Mouse (Mus musculus): Measurements from ENCODE around the gene Wdr35. TPM values are rescaled to one million over a fixed set of nuclear protein-coding genes. Genes with fewer than 3 reads are reported as not detected.

The Wdr35 gene
- polyA plus RNA-seq, 1 experiment from 2014 or later: 25.3 TPM

DNA sequence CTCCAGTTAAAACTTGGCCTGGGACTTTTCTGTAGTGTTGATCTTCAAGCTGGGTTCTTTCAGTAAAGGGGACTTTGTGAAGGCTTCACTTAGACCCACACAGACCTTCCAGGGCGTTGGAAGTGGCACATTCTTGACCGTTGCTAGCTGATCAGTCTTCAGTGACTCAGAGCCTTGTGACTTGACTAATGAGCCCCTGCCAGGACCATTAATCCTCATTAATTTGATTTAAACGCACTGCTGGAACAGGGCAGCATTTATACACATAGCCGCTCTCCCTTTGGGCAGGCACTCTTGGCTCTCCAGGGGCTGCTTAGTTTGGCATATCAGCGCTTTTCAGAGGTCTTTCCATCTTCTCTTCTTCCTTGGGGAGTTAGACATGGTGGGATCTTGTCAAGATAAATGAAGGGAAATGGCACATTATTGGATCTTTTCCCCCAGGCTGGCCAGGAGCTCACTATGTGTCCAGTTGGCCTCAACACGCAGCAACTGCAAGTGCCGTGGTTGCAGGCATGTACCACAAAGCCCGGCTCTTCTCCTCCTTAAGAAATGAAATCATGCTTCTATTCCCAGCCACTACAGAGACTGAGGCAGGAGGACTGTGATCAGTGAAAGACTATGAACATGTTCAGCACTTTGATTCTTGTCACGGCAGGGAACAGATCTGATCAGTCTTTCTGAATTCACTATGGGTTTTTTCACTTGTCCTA is 11.9 kb upstream of the Wdr35 start:
- Histone ChIP-seq H3K4me3 (ENCODE audit: low read depth, low read length) (no peak overlapping the region), H3K9me3 (replicated peaks; ENCODE audit: control insufficient read depth, low read length) (no peaks in the 10 kb centered on the region), H3K27me3 (ENCODE audit: control insufficient read depth, insufficient read depth, low read length) (no peaks in the 10 kb centered on the region), H3K4me1 (ENCODE audit: control insufficient read depth, insufficient read depth, low read length) (no peaks in the 10 kb centered on the region), H3K9ac (replicated peaks; ENCODE audit: low read length) (no peak overlapping the region), H3K4me2 (ENCODE audit: low read depth, low read length) (no peak overlapping the region), H3K36me3 (replicated peaks; ENCODE audit: control insufficient read depth, insufficient read depth, low read depth, low read length) (no peaks in the 10 kb centered on the region), H3K27ac (replicated peaks; ENCODE audit: low read depth, low read length) (no peak overlapping the region)
- no peak for DNase-seq (ENCODE audit: low spot score)
- ATAC-seq (replicated peaks; ENCODE audit: insufficient number of reproducible peaks, low FRiP score, low TSS enrichment, low read depth): no peak
- WGBS: 72% methylated on average over 9 of the region's 9 CpGs

DNA sequence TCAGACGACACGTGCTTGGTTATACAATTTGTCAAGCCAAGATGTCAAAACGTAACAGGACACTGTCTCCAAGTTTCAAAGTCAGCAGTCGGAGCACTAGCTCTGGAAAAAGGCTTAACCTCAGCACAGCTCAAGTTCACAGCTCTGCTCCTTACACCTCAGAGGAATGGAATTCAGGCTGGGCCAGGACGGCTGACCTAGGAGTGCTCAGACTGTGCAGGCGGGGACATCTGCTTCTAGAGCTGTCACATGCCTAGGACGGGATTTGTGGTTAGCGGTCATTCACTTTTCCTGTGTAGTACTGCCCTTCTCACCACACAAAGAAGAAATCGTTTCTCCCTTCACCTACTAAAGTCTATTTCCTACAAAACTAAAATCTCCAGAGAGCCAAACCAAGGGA is 3.9 kb upstream of the Wdr35 start:
- Histone ChIP-seq H3K27ac (replicated peaks; ENCODE audit: low read depth, low read length) (no peak overlapping the region), H3K27me3 (ENCODE audit: control insufficient read depth, insufficient read depth, low read length) (no peaks in the 10 kb centered on the region), H3K4me2 (ENCODE audit: low read depth, low read length) (no peak overlapping the region), H3K36me3 (replicated peaks; ENCODE audit: control insufficient read depth, insufficient read depth, low read depth, low read length) (no peaks in the 10 kb centered on the region), H3K4me3 (ENCODE audit: low read depth, low read length) (no peak overlapping the region), H3K4me1 (ENCODE audit: control insufficient read depth, insufficient read depth, low read length) (no peaks in the 10 kb centered on the region), H3K9me3 (replicated peaks; ENCODE audit: control insufficient read depth, low read length) (no peaks in the 10 kb centered on the region), H3K9ac (replicated peaks; ENCODE audit: low read length) (no peak overlapping the region)
- peak; percentile 65 for DNase-seq (ENCODE audit: low spot score)
- WGBS: 23% methylated on average over 9 of the region's 9 CpGs
- peak; percentile 76; the same call in 1 of the 2 replicates for ATAC-seq (replicated peaks; ENCODE audit: insufficient number of reproducible peaks, low FRiP score, low TSS enrichment, low read depth)

DNA sequence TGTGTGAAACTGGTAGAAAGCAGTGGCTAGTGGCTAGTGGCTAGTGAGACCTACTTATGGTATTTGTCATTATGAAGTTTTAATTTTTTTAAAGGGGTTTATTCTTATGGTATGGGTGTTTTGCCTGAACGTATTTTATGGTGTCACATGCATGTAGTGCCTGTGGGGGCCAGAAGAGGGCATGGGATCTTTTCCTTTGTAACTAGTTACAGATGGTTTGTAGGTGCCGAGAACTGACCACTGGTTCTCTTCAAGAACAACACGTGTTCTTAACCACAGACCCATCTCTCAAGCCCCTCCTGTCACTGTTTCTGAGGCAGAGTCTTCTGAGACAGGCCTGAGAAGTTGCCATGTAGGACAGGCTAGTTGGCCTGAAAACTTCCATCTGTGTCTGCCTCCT is 1.4 kb downstream of the Wdr35 start:
- WGBS: 90% methylated on average over 3 of the region's 3 CpGs
- H3K9ac ChIP-seq (replicated peaks; ENCODE audit: low read length): no peak overlapping the region
- no peak overlapping the region for H3K27ac ChIP-seq (replicated peaks; ENCODE audit: low read depth, low read length)
- ATAC-seq (replicated peaks; ENCODE audit: insufficient number of reproducible peaks, low FRiP score, low TSS enrichment, low read depth): no peak
- no peak overlapping the region for H3K4me3 ChIP-seq (ENCODE audit: low read depth, low read length)
- H3K36me3 ChIP-seq (replicated peaks; ENCODE audit: control insufficient read depth, insufficient read depth, low read depth, low read length): no peaks in the 10 kb centered on the region; the same call in 1 of the 2 replicates
- no peak for DNase-seq (ENCODE audit: low spot score)
- no peaks in the 10 kb centered on the region for H3K27me3 ChIP-seq (ENCODE audit: control insufficient read depth, insufficient read depth, low read length)
- no peaks in the 10 kb centered on the region for H3K4me1 ChIP-seq (ENCODE audit: control insufficient read depth, insufficient read depth, low read length)
- H3K4me2 ChIP-seq (ENCODE audit: low read depth, low read length): no peak overlapping the region; the same call in 1 of the 2 replicates
- no peaks in the 10 kb centered on the region for H3K9me3 ChIP-seq (replicated peaks; ENCODE audit: control insufficient read depth, low read length)

DNA sequence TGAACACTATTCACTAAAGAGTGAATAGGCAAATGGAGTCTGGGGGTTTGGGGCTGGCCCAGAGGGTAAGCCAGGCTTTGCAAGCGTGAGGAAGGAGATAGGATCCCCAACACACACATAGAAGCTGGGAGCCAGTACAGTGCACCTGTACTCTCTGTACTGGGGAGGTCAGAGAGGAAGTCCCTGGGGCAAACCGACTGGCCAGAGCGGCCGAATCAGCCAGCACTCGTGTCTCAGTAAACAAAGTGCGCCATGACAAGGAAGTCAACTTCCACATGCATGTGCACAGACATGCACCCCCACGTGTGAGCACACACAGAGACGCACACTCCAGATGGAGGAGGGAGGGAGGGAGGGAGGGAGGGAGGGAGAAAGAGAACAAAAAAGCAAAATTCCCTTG is 19.5 kb downstream of the Wdr35 start:
- H3K27ac ChIP-seq (replicated peaks; ENCODE audit: low read depth, low read length): no peak overlapping the region
- H3K4me2 ChIP-seq (ENCODE audit: low read depth, low read length): no peak overlapping the region
- no peak overlapping the region for H3K9ac ChIP-seq (replicated peaks; ENCODE audit: low read length)
- H3K4me3 ChIP-seq (ENCODE audit: low read depth, low read length): no peak overlapping the region
- ATAC-seq (replicated peaks; ENCODE audit: insufficient number of reproducible peaks, low FRiP score, low TSS enrichment, low read depth) (no peak), DNase-seq (ENCODE audit: low spot score) (no peak)
- no peaks in the 10 kb centered on the region for H3K36me3 ChIP-seq (replicated peaks; ENCODE audit: control insufficient read depth, insufficient read depth, low read depth, low read length)
- no peaks in the 10 kb centered on the region for H3K9me3 ChIP-seq (replicated peaks; ENCODE audit: control insufficient read depth, low read length)
- no peaks in the 10 kb centered on the region for H3K27me3 ChIP-seq (ENCODE audit: control insufficient read depth, insufficient read depth, low read length)
- WGBS: 73% methylated on average over 8 of the region's 8 CpGs
- H3K4me1 ChIP-seq (ENCODE audit: control insufficient read depth, insufficient read depth, low read length): no peaks in the 10 kb centered on the region

DNA sequence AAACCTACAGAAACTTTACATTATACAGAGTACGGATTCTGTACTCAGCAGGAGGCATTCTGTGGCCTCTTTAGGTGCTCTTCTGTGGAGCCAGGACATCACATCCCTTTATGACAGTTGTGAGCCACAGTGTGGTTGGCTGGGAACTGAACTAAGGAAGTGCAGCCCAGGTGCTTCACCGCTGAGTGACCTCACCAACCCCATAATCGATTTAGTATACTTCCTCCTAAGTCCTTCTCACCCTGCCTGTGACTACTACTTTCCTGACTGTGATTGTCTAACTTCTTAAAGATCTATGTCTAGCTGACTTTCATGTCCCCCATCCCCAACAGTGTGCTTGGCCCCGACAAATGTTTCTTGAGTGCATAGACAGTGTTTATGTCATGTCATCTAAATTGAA is 24.6 kb downstream of the Wdr35 start:
- Histone ChIP-seq H3K4me3 (ENCODE audit: low read depth, low read length) (no peak overlapping the region), H3K9ac (replicated peaks; ENCODE audit: low read length) (no peak overlapping the region), H3K9me3 (replicated peaks; ENCODE audit: control insufficient read depth, low read length) (no peaks in the 10 kb centered on the region), H3K27ac (replicated peaks; ENCODE audit: low read depth, low read length) (no peak overlapping the region), H3K4me2 (ENCODE audit: low read depth, low read length) (no peak overlapping the region), H3K27me3 (ENCODE audit: control insufficient read depth, insufficient read depth, low read length) (no peaks in the 10 kb centered on the region), H3K36me3 (replicated peaks; ENCODE audit: control insufficient read depth, insufficient read depth, low read depth, low read length) (no peaks in the 10 kb centered on the region), H3K4me1 (ENCODE audit: control insufficient read depth, insufficient read depth, low read length) (no peaks in the 10 kb centered on the region)
- no peak for DNase-seq (ENCODE audit: low spot score)
- 84% methylated on average over 4 of the region's 4 CpGs for WGBS
- no peak for ATAC-seq (replicated peaks; ENCODE audit: insufficient number of reproducible peaks, low FRiP score, low TSS enrichment, low read depth)

DNA sequence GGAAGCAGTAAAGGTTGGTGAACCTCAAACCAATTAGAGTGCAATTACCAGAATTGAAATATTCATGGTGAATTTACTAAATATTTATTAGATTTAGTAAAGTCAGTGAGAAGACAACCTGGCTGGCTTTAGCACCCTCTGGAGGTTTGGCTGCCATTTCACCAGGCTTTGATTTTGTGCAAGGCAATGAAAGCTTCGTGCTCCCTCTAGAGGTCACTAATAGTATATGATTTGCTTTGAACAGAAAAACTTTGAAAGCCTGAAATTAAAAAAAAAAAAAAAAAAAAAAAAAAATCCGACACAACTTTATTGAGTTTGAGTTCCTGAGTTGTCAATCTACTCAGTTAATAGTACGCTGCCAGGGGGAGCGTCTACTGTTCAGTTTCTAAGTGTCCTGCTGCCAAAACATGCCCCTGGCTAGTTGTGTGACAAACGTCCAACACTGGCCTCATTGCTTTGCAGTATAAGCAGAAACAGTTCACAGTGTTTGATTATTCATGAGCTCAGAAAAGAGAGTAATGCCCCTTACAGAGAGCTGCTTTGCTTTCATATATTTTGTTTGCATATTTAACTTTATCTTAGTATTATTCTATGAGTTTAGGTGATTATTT is 28.5 kb downstream of the Wdr35 start:
- no peaks in the 10 kb centered on the region for H3K4me1 ChIP-seq (ENCODE audit: control insufficient read depth, insufficient read depth, low read length)
- no peaks in the 10 kb centered on the region for H3K27me3 ChIP-seq (ENCODE audit: control insufficient read depth, insufficient read depth, low read length)
- no peaks in the 10 kb centered on the region for H3K36me3 ChIP-seq (replicated peaks; ENCODE audit: control insufficient read depth, insufficient read depth, low read depth, low read length)
- DNase-seq (ENCODE audit: low spot score) (peak; percentile 91), ATAC-seq (replicated peaks; ENCODE audit: insufficient number of reproducible peaks, low FRiP score, low TSS enrichment, low read depth) (no peak)
- 18% methylated on average over 5 of the region's 5 CpGs for WGBS
- H3K9ac ChIP-seq (replicated peaks; ENCODE audit: low read length): no peak overlapping the region
- H3K4me3 ChIP-seq (ENCODE audit: low read depth, low read length): no peak overlapping the region
- H3K4me2 ChIP-seq (ENCODE audit: low read depth, low read length): no peak overlapping the region
- no peak overlapping the region for H3K27ac ChIP-seq (replicated peaks; ENCODE audit: low read depth, low read length)
- no peaks in the 10 kb centered on the region for H3K9me3 ChIP-seq (replicated peaks; ENCODE audit: control insufficient read depth, low read length)

DNA sequence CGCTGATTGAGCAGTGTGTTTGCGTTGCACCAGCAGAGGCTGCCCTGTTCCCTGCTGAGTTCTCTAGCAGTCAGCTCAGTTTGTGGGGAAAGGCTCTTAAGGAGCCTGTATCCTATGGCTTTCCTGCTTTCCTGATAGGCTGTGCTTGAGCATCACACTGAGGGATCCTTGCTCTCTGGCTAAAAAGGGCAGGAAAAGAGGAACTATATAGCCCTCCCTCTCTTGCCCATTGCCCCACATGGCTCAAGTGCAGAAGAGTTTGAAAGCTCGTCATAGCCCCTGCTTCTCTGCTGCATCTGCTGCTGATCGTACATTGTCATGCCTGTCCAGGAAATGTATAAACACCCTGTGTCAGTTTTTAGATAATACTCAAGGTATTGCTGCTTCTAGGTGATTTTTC is 33.5 kb downstream of the Wdr35 start:
- H3K4me1 ChIP-seq (ENCODE audit: control insufficient read depth, insufficient read depth, low read length): no peaks in the 10 kb centered on the region
- DNase-seq (ENCODE audit: low spot score) (no peak), ATAC-seq (replicated peaks; ENCODE audit: insufficient number of reproducible peaks, low FRiP score, low TSS enrichment, low read depth) (no peak)
- 61% methylated on average over 4 of the region's 4 CpGs for WGBS
- H3K9me3 ChIP-seq (replicated peaks; ENCODE audit: control insufficient read depth, low read length): no peaks in the 10 kb centered on the region
- H3K4me3 ChIP-seq (ENCODE audit: low read depth, low read length): no peak overlapping the region
- no peak overlapping the region for H3K27ac ChIP-seq (replicated peaks; ENCODE audit: low read depth, low read length)
- no peak overlapping the region for H3K4me2 ChIP-seq (ENCODE audit: low read depth, low read length)
- H3K9ac ChIP-seq (replicated peaks; ENCODE audit: low read length): no peak overlapping the region
- no peaks in the 10 kb centered on the region for H3K36me3 ChIP-seq (replicated peaks; ENCODE audit: control insufficient read depth, insufficient read depth, low read depth, low read length)
- no peaks in the 10 kb centered on the region for H3K27me3 ChIP-seq (ENCODE audit: control insufficient read depth, insufficient read depth, low read length)

DNA sequence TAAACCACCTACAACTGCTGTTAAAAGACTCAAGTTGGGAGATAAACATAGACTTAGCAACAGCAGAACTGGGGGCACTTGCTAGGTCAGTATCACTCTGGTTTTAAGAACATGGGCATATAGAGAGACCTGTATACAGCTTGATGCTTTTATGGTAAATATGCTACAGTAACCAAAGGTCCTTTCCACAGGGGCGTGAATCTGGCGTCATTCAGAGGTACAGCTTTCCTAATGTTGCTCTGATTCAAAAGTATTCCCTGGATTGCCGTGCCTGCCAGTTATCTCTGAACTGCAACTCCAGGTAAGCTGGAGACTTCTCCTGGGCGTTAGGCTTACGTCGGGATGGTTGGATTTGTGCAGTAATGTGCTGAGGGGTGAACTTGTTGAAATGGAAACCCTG is 34.1 kb downstream of the Wdr35 start:
- no peak overlapping the region for H3K27ac ChIP-seq (replicated peaks; ENCODE audit: low read depth, low read length)
- H3K36me3 ChIP-seq (replicated peaks; ENCODE audit: control insufficient read depth, insufficient read depth, low read depth, low read length): no peaks in the 10 kb centered on the region
- ATAC-seq (replicated peaks; ENCODE audit: insufficient number of reproducible peaks, low FRiP score, low TSS enrichment, low read depth): no peak
- no peaks in the 10 kb centered on the region for H3K27me3 ChIP-seq (ENCODE audit: control insufficient read depth, insufficient read depth, low read length)
- WGBS: 94% methylated on average over 6 of the region's 6 CpGs
- H3K4me2 ChIP-seq (ENCODE audit: low read depth, low read length): no peak overlapping the region
- H3K9ac ChIP-seq (replicated peaks; ENCODE audit: low read length): no peak overlapping the region
- no peak for DNase-seq (ENCODE audit: low spot score)
- no peaks in the 10 kb centered on the region for H3K4me1 ChIP-seq (ENCODE audit: control insufficient read depth, insufficient read depth, low read length)
- H3K9me3 ChIP-seq (replicated peaks; ENCODE audit: control insufficient read depth, low read length): no peaks in the 10 kb centered on the region
- H3K4me3 ChIP-seq (ENCODE audit: low read depth, low read length): no peak overlapping the region

Data from embryonic facial prominence, embryonic 11.5 days (tissue).